Mouse (Mus musculus) CD8-positive naive resting alpha-beta T cell, adult 2 months (primary cell): ENCODE results near the gene Hoxa2.

ENCODE experiments used
- DNase-seq, 2 experiments: peaks; one replicate each; pipeline ENCODE4 v3.0.0; 2022; ENCODE audit warnings: low read depth in 2 of 2, low spot score in 2 of 2

Hoxa2 gene

GRCm38 (mm10) chr6:52180213-52180710 lies 15.6 kb upstream of the Hoxa2 start:
- no peak for DNase-seq

- DNase-seq = no peak
Observed at GRCm38 (mm10) chr6:52179690-52180089, 15.1 kb upstream of the Hoxa2 start.

- DNase-seq = no peak
Observed at GRCm38 (mm10) chr6:52178918-52179665, 14.5 kb upstream of the Hoxa2 start.

- no peak for DNase-seq
Observed at GRCm38 (mm10) chr6:52177806-52178205, 13.2 kb upstream of the Hoxa2 start.

GRCm38 (mm10) chr6:52177061-52177735 lies 12.6 kb upstream of the Hoxa2 start, which contains the start of gene 5730596B20Rik:
Gene 5730596B20Rik, plus strand, starts transcription at chr6:52177498.
- DNase-seq = no peak

- DNase-seq = no peak
Observed at GRCm38 (mm10) chr6:52176391-52176790, 11.8 kb upstream of the Hoxa2 start.

GRCm38 (mm10) chr6:52175864-52176263 lies 11.2 kb upstream of the Hoxa2 start:
- DNase-seq = no peak

- DNase-seq = no peak
Observed at GRCm38 (mm10) chr6:52174968-52175751, 10.5 kb upstream of the Hoxa2 start.

GRCm38 (mm10) chr6:52173648-52174047 lies 9.0 kb upstream of the Hoxa2 start:
- no peak for DNase-seq

- no peak for DNase-seq
Observed at GRCm38 (mm10) chr6:52172501-52172900, 7.9 kb upstream of the Hoxa2 start.

GRCm38 (mm10) chr6:52171938-52172337 lies 7.3 kb upstream of the Hoxa2 start:
- no peak for DNase-seq

- DNase-seq = no peak
Observed at GRCm38 (mm10) chr6:52171331-52171730, 6.7 kb upstream of the Hoxa2 start.

GRCm38 (mm10) chr6:52170898-52171223 lies 6.2 kb upstream of the Hoxa2 start:
- DNase-seq = no peak

- DNase-seq = no peak
Observed at GRCm38 (mm10) chr6:52170166-52170897, 5.7 kb upstream of the Hoxa2 start.

- no peak for DNase-seq
Observed at GRCm38 (mm10) chr6:52169499-52170165, 5.0 kb upstream of the Hoxa2 start.

- no peak for DNase-seq
Observed at GRCm38 (mm10) chr6:52168191-52169055, 3.8 kb upstream of the Hoxa2 start.

- no peak for DNase-seq
Observed at GRCm38 (mm10) chr6:52167736-52168161, 3.1 kb upstream of the Hoxa2 start.

GRCm38 (mm10) chr6:52167176-52167575 lies 2.5 kb upstream of the Hoxa2 start:
- no peak for DNase-seq

- no peak for DNase-seq
Observed at GRCm38 (mm10) chr6:52166431-52167077, 1.9 kb upstream of the Hoxa2 start.
